Mouse (Mus musculus): ENCODE measurements around the gene Rab14.

Gene Rab14

GRCm38 (mm10) chr2:35200898-35201668 is at the start of gene Rab14:
Gene Rab14 (minus strand): TSS chr2:35201120.
- peak; percentile 100 for DNase-seq (ENCODE audit: low spot score)

- DNase-seq (ENCODE audit: low spot score), result no peak
Observed at GRCm38 (mm10) chr2:35247763-35248162, 46.8 kb upstream of the Rab14 start.

DNA sequence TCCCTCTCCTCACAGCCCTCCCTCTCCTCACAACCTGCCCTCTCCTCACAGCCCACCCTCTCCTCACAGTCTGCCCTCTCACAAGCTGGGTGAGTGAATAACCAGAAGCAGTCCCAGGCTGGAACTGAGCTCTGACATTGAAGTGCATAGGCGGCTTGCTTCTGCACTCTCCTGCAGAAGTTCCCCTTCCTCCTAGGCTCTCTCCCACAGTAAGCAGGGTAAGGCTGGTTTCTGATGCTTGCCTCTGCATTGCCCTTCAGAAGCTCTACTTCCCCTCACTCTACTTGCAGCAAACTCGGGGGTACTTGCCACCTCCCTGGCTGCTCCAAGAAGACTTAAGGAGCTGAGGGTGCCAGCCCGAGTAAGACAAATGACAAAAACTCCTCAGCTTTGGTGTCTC is 43.3 kb upstream of the Rab14 start:
- DNase-seq (ENCODE audit: low spot score), result no peak

DNA sequence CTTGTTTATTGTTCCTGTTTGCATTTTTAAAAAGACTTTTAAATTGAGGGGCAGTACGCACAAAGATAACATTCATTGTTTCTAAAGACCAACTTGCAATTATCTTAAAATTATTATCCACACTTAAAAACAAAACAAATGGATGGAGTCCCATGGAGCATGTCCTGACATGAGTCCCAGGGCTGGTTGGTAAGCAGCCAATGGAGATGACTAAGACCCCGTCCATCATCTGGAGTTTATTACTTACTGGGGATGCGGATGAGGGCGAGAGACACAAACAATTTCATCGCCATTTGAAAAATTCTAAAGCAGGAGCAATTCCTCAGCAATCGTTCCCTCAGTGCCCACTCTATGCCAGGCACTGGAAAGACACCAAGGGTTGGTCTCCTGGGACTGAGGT is 34.1 kb upstream of the Rab14 start:
- DNase-seq (ENCODE audit: low spot score), result no peak

DNA sequence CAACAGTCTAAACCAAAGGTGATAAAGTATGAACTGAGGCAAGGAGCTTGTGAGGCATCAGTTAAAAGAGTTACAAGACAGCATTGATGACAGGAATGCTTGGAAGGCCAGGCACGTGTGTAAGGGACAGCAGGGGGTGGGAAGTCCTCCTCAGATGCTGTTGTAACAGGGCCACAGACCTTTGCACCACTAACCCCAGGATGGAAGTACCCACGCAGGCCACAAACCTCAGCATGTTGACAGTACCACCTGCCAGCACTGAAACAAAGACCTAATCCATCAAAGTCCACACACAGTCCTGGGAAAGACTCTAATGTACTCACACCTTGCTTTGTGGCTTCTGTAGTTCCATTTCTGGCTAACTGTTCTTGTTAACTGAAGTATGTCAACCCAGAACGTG is 33.0 kb upstream of the Rab14 start:
- DNase-seq (ENCODE audit: low spot score), result no peak

GRCm38 (mm10) chr2:35232595-35233445 is 31.9 kb upstream of the Rab14 start:
- DNase-seq (ENCODE audit: low spot score), result no peak

- no peak for DNase-seq (ENCODE audit: low spot score)
Observed at GRCm38 (mm10) chr2:35231871-35232270, 31.0 kb upstream of the Rab14 start.

DNA sequence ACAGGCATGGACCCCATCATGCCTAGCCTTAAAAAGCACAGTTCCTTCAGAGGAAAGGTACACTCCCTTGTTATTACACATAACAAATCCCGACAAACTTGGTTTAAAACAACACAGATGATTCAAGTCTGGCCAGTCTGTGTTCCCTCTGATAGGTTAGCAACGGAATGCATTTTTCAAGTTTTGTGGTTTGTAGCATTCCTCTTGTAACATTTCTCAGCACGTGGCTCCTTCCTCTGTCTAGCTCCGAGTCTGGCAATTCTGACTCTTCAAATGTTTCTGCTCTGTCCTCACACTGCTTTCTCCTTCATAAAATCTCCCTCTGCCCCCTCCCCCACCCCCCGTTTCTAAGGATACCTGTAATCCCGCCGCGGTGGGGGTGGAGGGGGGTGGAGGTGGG is 29.3 kb upstream of the Rab14 start:
- no peak for DNase-seq (ENCODE audit: low spot score)

DNA sequence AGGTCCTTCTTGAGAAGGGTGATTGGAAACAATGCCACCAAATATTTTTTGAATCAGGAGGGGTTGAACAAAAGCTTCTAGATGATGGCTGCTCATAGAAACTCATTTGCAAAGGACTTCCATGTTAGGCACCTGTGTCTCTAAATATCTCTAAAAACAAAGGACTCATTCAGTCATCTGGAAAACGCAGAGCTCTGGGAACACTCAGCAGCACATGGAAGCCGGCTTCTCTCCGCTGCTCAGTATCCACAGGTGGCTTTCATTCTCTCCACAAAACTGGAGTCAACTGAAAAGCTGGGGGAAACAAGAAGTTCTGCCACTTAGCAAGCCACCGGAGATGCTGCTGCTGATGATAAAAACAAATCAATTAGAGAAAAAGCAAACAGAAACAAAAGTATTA is 27.2 kb upstream of the Rab14 start:
- no peak for DNase-seq (ENCODE audit: low spot score)

GRCm38 (mm10) chr2:35224285-35224684 is 23.4 kb upstream of the Rab14 start:
- DNase-seq (ENCODE audit: low spot score), result no peak

- no peak for DNase-seq (ENCODE audit: low spot score)
Observed at GRCm38 (mm10) chr2:35222822-35223391, 22.0 kb upstream of the Rab14 start.

DNA sequence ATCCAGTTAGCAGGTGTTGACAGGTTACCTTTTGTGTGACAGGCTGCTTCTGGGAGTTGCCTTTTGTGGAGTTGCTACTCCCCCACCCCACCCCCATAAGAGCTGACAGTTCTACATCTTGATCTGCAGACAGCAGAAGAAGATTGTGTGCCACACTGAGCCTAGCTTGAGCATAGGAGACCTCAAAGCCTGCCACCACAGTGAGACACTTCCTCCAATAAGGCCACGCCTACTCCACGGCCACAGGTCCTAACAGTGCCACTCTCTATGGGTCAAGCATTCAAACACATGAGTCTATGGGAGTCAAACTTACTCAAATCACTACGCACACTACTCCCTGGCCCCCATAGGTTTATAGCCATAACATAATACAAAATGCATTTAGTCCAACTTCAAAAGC is 17.8 kb upstream of the Rab14 start:
- no peak for DNase-seq (ENCODE audit: low spot score)

DNA sequence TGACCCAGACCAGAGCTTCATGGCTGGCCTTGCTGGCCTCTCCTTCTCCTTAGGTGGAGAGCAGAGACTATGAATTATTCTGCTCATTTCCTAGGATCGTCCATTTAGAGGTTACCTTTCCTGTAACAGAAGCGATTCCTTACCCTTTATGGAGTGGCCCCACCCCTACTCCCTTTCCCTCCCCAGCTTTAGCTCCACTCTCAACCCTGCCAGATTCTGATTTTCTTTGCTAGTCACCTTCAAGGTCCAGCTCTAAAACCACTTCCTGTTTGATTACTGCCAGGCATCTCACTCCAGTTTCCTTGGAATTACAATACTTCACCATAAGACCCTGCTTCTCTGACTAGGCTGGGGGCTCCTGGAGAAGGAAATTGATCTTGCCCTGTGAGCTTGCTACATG is 15.8 kb upstream of the Rab14 start:
- no peak for DNase-seq (ENCODE audit: low spot score)

GRCm38 (mm10) chr2:35215363-35215762 is 14.4 kb upstream of the Rab14 start:
- DNase-seq (ENCODE audit: low spot score), result no peak

GRCm38 (mm10) chr2:35214881-35215358 is 14.0 kb upstream of the Rab14 start:
- peak; percentile 88 for DNase-seq (ENCODE audit: low spot score)

GRCm38 (mm10) chr2:35213345-35213910 is 12.5 kb upstream of the Rab14 start:
- DNase-seq (ENCODE audit: low spot score), result no peak

DNA sequence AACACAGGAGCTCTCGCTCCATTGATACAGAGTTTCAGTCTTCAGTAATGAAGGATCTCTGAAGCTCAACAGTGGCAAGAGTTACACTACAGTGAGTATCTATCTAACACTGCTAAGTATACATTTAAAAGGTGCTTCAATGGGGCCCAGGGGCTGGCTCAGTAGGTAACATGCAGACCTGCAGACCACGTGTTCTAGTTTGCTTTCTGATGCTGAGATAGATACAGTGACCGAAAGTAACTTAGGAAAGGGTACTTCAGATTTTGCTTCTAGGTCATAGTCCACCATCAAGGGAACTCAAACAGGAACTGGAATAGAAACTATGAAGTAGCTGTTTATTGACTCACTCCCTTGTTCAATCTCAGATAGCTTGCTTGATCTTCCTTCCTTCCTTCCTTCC is 10.8 kb upstream of the Rab14 start:
- DNase-seq (ENCODE audit: low spot score), result no peak

GRCm38 (mm10) chr2:35208931-35209665 is 8.2 kb upstream of the Rab14 start:
- DNase-seq (ENCODE audit: low spot score), result no peak

- no peak for DNase-seq (ENCODE audit: low spot score)
Observed at GRCm38 (mm10) chr2:35208054-35208453, 7.1 kb upstream of the Rab14 start.

GRCm38 (mm10) chr2:35206761-35207160 is 5.8 kb upstream of the Rab14 start:
- no peak for DNase-seq (ENCODE audit: low spot score)

GRCm38 (mm10) chr2:35203729-35204128 is 2.8 kb upstream of the Rab14 start:
- DNase-seq (ENCODE audit: low spot score), result no peak

Measured in testis, postnatal 10 days (tissue).